Mouse (Mus musculus) left cerebral cortex, adult 2 months (tissue): Measurements from ENCODE around the gene Lmnb2. TPM values are rescaled to one million over a fixed set of nuclear protein-coding genes. Genes with fewer than 3 reads are reported as not detected.

Experiments
- DNase-seq, 2 experiments: peaks; one replicate each; pipeline ENCODE4 v3.0.0; 2021 to 2022; ENCODE audit warnings: low spot score in 2 of 2, mixed read lengths in 1 of 2; ENCODE audit errors: extremely low spot score in 1 of 2
- H3K27ac ChIP-seq: fragments of 200-600 bp; 2 replicates; pipeline ENCODE4 v1.8.1; 2022
- H3K4me3 ChIP-seq: fragments of 200-600 bp; 2 replicates; pipeline ENCODE4 v1.8.1; 2022
- CTCF ChIP-seq: fragments of 200-600 bp; IDR thresholded peaks from 2 replicates; pipeline ENCODE4 v1.8.1; 2022; ENCODE audit warnings: antibody characterized with exemption, mild to moderate bottlenecking, moderate library complexity
- intact Hi-C: fragments of 180-260 bp; cut with DNase I; formaldehyde crosslinking; loops from one replicate; pipeline ENCODE4 v1.15.1; 2025
- total RNA-seq, 2 experiments: library from RNA; stranded (reverse); gene quantifications; 2 replicates each; pipeline ENCODE4 v1.2.3; 2021

Gene Lmnb2
- total RNA-seq, 2 experiments from 2014 or later, result 20.0 to 20.3 TPM

DNA sequence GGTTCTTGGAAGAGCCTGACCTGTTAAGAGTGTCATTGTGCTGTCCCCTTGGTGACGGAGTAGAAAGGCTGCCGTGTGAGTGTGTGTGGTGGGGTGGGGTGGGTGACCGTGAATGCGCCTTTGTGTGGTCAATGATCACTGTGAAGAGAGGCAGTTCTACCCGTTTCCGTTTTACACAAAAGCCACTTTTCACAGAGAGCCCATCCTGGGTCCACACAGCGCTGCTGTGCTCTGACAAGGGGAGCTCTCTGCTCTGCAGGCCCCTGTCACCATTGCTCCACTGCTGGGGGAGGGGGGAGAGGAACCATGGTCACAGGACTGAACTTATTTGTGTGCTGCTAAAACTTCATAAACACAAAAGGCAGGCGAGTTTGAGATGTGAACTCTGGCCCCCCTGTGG lies 60.7 kb downstream of the Lmnb2 start:
- TF ChIP-seq CTCF, result no peak

DNA sequence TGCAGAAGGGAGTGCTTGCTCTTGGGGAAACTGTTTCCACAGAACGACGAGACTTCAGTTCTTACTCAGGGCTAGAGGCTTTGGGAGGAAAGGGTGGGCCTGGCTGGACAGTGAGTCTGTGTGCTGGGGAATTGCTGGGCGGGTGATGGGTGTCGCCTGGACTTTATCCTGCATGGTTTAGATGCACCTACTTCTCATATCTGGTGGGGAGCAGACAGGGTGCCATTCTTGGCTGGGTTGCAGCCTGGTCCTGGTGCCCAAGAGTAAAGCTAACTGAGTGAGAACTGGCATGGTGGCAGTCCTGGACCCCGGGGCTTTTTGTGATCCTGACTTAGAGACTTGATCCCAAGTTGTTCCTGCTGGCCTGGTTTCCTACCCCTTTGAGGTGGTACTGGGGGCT lies 61.1 kb downstream of the Lmnb2 start:
- no peak for TF ChIP-seq CTCF
- intact Hi-C loops, result no loop called here
- DNase-seq, result no peak
- Histone ChIP-seq H3K4me3 (0 out of 2 replicates have a peak overlapping the region, but pooled peaks have one; percentile 6), H3K27ac (peak overlapping the region; percentile 37; the same call in 1 of the 2 replicates)

More for the DNA sequence above, 60.7 kb downstream of the Lmnb2 start:
- intact Hi-C loops, result no loop called here
- Histone ChIP-seq H3K27ac (peak overlapping the region; percentile 66), H3K4me3 (no peak overlapping the region)
- DNase-seq, result peak in 1 of 2 experiments; percentile 30

DNA sequence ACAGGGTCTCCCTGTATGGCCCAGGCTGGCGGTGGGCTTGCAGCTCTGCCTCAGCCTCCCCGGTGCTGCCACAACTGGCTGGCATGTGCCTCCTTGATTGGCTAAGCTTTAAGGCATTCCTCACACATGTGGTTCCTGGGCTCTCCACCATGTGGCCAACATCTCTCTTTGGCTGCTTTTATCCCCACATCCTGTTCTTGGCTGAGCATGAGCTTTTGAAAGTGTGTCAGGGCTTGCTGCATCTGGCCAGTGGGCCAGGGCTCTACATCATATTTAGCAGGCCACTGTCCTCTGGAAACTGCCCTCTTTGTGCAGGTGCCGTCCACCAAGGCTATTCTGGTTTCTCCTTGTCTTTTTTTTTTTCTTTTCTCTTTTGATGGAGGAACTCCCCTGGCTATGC lies 61.8 kb downstream of the Lmnb2 start:
- intact Hi-C loops, result no loop called here
- DNase-seq, result no peak
- TF ChIP-seq CTCF, result peak; percentile 16; the same call in 1 of the 2 replicates
- peak overlapping the region; percentile 82; the same call in 1 of the 2 replicates for H3K27ac ChIP-seq
- H3K4me3 ChIP-seq, result peak overlapping the region; percentile 98

GRCm38 (mm10) chr10:80855749-80856073 lies 62.3 kb downstream of the Lmnb2 start:
- peak overlapping the region; percentile 98 for H3K4me3 ChIP-seq
- intact Hi-C loops, result loop anchor here (1.0 kb wide), 1 partner anchor 29 kb away; the partner anchor contains the start of gene Oaz1
- H3K27ac ChIP-seq, result peak overlapping the region; percentile 82
- no peak for TF ChIP-seq CTCF
- no peak for DNase-seq

- Histone ChIP-seq H3K27ac (peak within 1 kb of the TSS; percentile 82), H3K4me3 (peak within 1 kb of the TSS; percentile 98)
- TF ChIP-seq CTCF, result no peak
- DNase-seq, result peak; percentile 97 to 99
- intact Hi-C loops, result loop anchor here (1.0 kb wide), 1 partner anchor 29 kb away; the partner anchor contains the start of gene Oaz1
Measured at GRCm38 (mm10) chr10:80854913-80855748, 62.9 kb downstream of the Lmnb2 start, which contains the start of the genes Lsm7 and Sppl2b. Gene Lsm7 (minus strand): TSS chr10:80855209. Gene Sppl2b (plus strand): TSS chr10:80855275.

Other genes with a start within 250 kb of the Lmnb2 start
- 10 to 100 TPM; 42.8 to 48.8 TPM for gene Mknk2, start 240.1 kb downstream of the Lmnb2 start, total RNA-seq
- 10 to 100 TPM; 13.6 to 15.5 TPM for gene Mob3a, start 216.3 kb downstream of the Lmnb2 start, total RNA-seq
- 10 to 100 TPM; 45.0 to 46.0 TPM for gene Izumo4, start 216.1 kb downstream of the Lmnb2 start, total RNA-seq
- gene Ap3d1, start 176.0 kb downstream of the Lmnb2 start, total RNA-seq, result 100 to 1,000 TPM; 150 to 151 TPM
- gene Dot1l, start 163.0 kb downstream of the Lmnb2 start, total RNA-seq, result 10 to 100 TPM; 64.6 to 75.3 TPM
- gene Sf3a2, start 120.0 kb downstream of the Lmnb2 start, total RNA-seq, result 10 to 100 TPM; 42.0 to 48.7 TPM
- 10 to 100 TPM; 68.2 to 71.0 TPM for gene Plekhj1, start 119.6 kb downstream of the Lmnb2 start, total RNA-seq
- gene Amh, start 113.0 kb downstream of the Lmnb2 start, total RNA-seq, result 1 to 10 TPM; 1.9 to 3.8 TPM
- 1 to 10 TPM; 5.9 to 7.4 TPM for gene Jsrp1, start 104.7 kb downstream of the Lmnb2 start, total RNA-seq
- 100 to 1,000 TPM; 476 to 536 TPM for gene Oaz1, start 91.6 kb downstream of the Lmnb2 start, total RNA-seq
- 10 to 100 TPM; 38.3 to 42.8 TPM for gene Lingo3, start 74.2 kb downstream of the Lmnb2 start, total RNA-seq
- 10 to 100 TPM; 40.0 to 43.2 TPM for gene Lsm7, start 63.0 kb downstream of the Lmnb2 start, total RNA-seq
- 10 to 100 TPM; 55.6 to 62.5 TPM for gene Sppl2b, start 63.0 kb downstream of the Lmnb2 start, total RNA-seq
- gene Tmprss9, start 46.4 kb downstream of the Lmnb2 start, total RNA-seq, result under 1 TPM; 0.18 to 0.19 TPM
- 100 to 1,000 TPM; 136 to 138 TPM for gene Timm13, start 17.3 kb downstream of the Lmnb2 start, total RNA-seq
- gene Gadd45b, start 11.8 kb upstream of the Lmnb2 start, total RNA-seq, result 10 to 100 TPM; 24.0 to 36.0 TPM
- 100 to 1,000 TPM in 1 of 2 experiments, 10 to 100 TPM in 1; 66.6 to 111 TPM for gene Gng7, start 96.7 kb upstream of the Lmnb2 start, total RNA-seq
- 100 to 1,000 TPM; 100 to 116 TPM for gene Diras1, start 107.4 kb upstream of the Lmnb2 start, total RNA-seq
- 10 to 100 TPM; 61.3 to 62.5 TPM for gene Slc39a3, start 119.2 kb upstream of the Lmnb2 start, total RNA-seq
- gene Sgta, start 141.9 kb upstream of the Lmnb2 start, total RNA-seq, result 100 to 1,000 TPM; 171 to 173 TPM
- 10 to 100 TPM; 51.0 to 51.1 TPM for gene Thop1, start 151.8 kb upstream of the Lmnb2 start, total RNA-seq
- under 1 TPM; 0.25 to 0.33 TPM for gene Creb3l3, start 180.6 kb upstream of the Lmnb2 start, total RNA-seq
- gene Map2k2, start 187.7 kb upstream of the Lmnb2 start, total RNA-seq, result 100 to 1,000 TPM; 136 to 150 TPM
- 100 to 1,000 TPM; 130 to 132 TPM for gene Zbtb7a, start 217.0 kb upstream of the Lmnb2 start, total RNA-seq
- 10 to 100 TPM; 26.7 to 32.0 TPM for gene Pias4, start 249.7 kb upstream of the Lmnb2 start, total RNA-seq